Mouse (Mus musculus) myocyte (in vitro differentiated cells): ENCODE results near the gene Vti1a.

ENCODE experiments used
- CEBPB ChIP-seq: IDR thresholded peaks from 2 replicates; pipeline ENCODE4 v1.6.1; 2011; ENCODE audit warnings: mild to moderate bottlenecking, moderate library complexity; ENCODE audit not compliant: poor library complexity, insufficient read depth, severe bottlenecking
- E2F4 ChIP-seq: IDR thresholded peaks from one replicate; pipeline ENCODE4 v1.6.1; 2011; ENCODE audit warnings: mild to moderate bottlenecking, control low read depth, moderate library complexity; ENCODE audit not compliant: insufficient read depth
- MAX ChIP-seq: IDR thresholded peaks from one replicate; pipeline ENCODE4 v1.6.1; 2011; ENCODE audit warnings: low read depth, mild to moderate bottlenecking, control low read depth
- MYOD1 ChIP-seq, 3 experiments: IDR thresholded peaks; one replicate each; pipeline ENCODE4 v1.6.1; 2011; ENCODE audit warnings: control low read depth in 2 of 3, low read depth in 2 of 3, mild to moderate bottlenecking in 2 of 3, moderate library complexity in 1 of 3; ENCODE audit not compliant: insufficient read length in 2 of 3, control insufficient read depth in 1 of 3
- MYOG ChIP-seq, 3 experiments: IDR thresholded peaks; one replicate each; pipeline ENCODE4 v1.6.1; 2011; ENCODE audit warnings: control low read depth in 2 of 3, low read depth in 2 of 3, mild to moderate bottlenecking in 2 of 3; ENCODE audit not compliant: insufficient read length in 2 of 3, control insufficient read depth in 1 of 3, insufficient read depth in 1 of 3
- POLR2A ChIP-seq: IDR thresholded peaks from one replicate; pipeline ENCODE4 v1.6.1; 2011; ENCODE audit warnings: low read depth, mild to moderate bottlenecking, control low read depth, moderate library complexity; ENCODE audit not compliant: insufficient read length
- REST ChIP-seq: IDR thresholded peaks from one replicate; pipeline ENCODE4 v1.6.1; 2011; ENCODE audit warnings: mild to moderate bottlenecking, control low read depth, moderate library complexity; ENCODE audit not compliant: insufficient read depth, insufficient read length
- SRF ChIP-seq: IDR thresholded peaks from one replicate; pipeline ENCODE4 v1.6.1; 2011; ENCODE audit warnings: low read depth; ENCODE audit not compliant: control insufficient read depth, insufficient read length
- TCF12 ChIP-seq: IDR thresholded peaks from one replicate; pipeline ENCODE4 v1.6.1; 2011; ENCODE audit warnings: mild to moderate bottlenecking, control low read depth; ENCODE audit not compliant: poor library complexity, insufficient read depth, severe bottlenecking
- USF1 ChIP-seq: IDR thresholded peaks from one replicate; pipeline ENCODE4 v1.6.1; 2011; ENCODE audit warnings: low read depth, mild to moderate bottlenecking, control low read depth, moderate library complexity

GRCm38 (mm10) chr19:55411415-55411814 is 95.3 kb downstream of the Vti1a start:
- TF ChIP-seq MYOG (IDR thresholded peaks at IDR 0.05; ENCODE audit: control insufficient read depth in 1 of 3, insufficient read depth in 1 of 3, insufficient read length in 2 of 3, low read depth in 2 of 3) (no peak), E2F4 (no peak), MYOD1 (IDR thresholded peaks at IDR 0.05; ENCODE audit: control insufficient read depth in 1 of 3, insufficient read length in 2 of 3, low read depth in 2 of 3) (no peak), POLR2A (no peak), USF1 (no peak), CEBPB (no peak), TCF12 (no peak), MAX (no peak), SRF (no peak), REST (no peak)
